Mouse (Mus musculus) forebrain, embryonic 13.5 days (tissue): ENCODE measurements around the gene Iqcb1. TPM values are rescaled to one million over a fixed set of nuclear protein-coding genes. Genes with fewer than 3 reads are reported as not detected.
"Not testable (repeated sequence)": the region's sequence is repeated elsewhere in the genome, so short reads cannot be mapped to it uniquely, and the experiment has no call there.

Source experiments
- ATAC-seq: fragments of 200-750 bp; cut with Nextera tagmentation; 2 replicates; pipeline ENCODE4 v1.8.0; 2017
- H3K27ac ChIP-seq: fragments of 300-500 bp; sonication (generic); 2 replicates; pipeline ENCODE4 v1.5.1; 2015; ENCODE audit warnings: inconsistent platforms, mild to moderate bottlenecking, moderate library complexity
- H3K27me3 ChIP-seq: fragments of 300-500 bp; sonication (generic); 2 replicates; pipeline ENCODE4 v1.6.1; 2015; ENCODE audit warnings: mild to moderate bottlenecking, inconsistent platforms
- H3K36me3 ChIP-seq: fragments of 300-500 bp; sonication (generic); 2 replicates; pipeline ENCODE4 v1.6.1; 2015; ENCODE audit warnings: mild to moderate bottlenecking, inconsistent platforms; ENCODE audit not compliant: poor library complexity, severe bottlenecking
- H3K4me1 ChIP-seq: fragments of 300-500 bp; sonication (generic); 2 replicates; pipeline ENCODE4 v1.6.1; 2015; ENCODE audit warnings: inconsistent platforms
- H3K4me2 ChIP-seq: fragments of 300-500 bp; sonication (generic); 2 replicates; pipeline ENCODE4 v1.6.1; 2015; ENCODE audit warnings: inconsistent platforms, mild to moderate bottlenecking, moderate library complexity
- H3K4me3 ChIP-seq: fragments of 300-500 bp; sonication (generic); 2 replicates; pipeline ENCODE4 v1.5.1; 2015; ENCODE audit warnings: mild to moderate bottlenecking, inconsistent platforms
- H3K9ac ChIP-seq: fragments of 300-500 bp; sonication (generic); 2 replicates; pipeline ENCODE4 v1.6.1; 2015; ENCODE audit warnings: mild to moderate bottlenecking, inconsistent platforms
- H3K9me3 ChIP-seq: fragments of 300-500 bp; sonication (generic); replicated peaks from 2 replicates; pipeline ENCODE4 v1.6.1; 2016; ENCODE audit warnings: inconsistent platforms
- WGBS: fragments of 180-500 bp; shearing (Covaris S2); methylation state at CpG from one replicate; pipeline ENCODE4 v1.1.7; 2015; 5-methylcytosine and 5-hydroxymethylcytosine counted together
- polyA plus RNA-seq: library from polyadenylated mRNA; unstranded; fragments of >200 nt; fragmentation: Nextera tagmentation; extraction: Ambion mirVana; gene quantifications from 2 replicates; pipeline ENCODE4 v1.2.1, GENCODE M21; 2015

The Iqcb1 gene
- polyA plus RNA-seq, 1 experiment from 2014 or later: 60.3 TPM

DNA sequence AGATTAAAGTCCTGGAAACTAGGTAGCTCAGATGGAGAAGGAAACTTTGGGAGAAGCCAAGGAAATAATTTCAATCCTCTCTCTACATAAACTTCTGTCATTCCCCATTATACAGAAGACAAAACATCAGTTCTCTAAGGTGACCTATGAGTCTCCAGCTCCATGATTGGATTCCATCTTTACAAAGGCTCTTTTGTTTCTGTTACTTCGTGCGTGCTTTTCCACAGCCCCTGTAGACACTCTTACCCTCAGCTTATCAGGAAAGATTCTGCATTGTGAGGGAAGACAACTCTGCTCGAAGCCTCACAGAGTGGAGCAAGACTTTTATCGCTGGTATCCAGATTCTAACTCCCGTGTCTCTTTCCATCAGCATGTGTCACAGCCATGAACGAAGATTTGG is 8.2 kb upstream of the Iqcb1 start:
- H3K4me2 ChIP-seq: no peak overlapping the region
- no peaks in the 10 kb centered on the region for H3K4me1 ChIP-seq
- no peak overlapping the region for H3K27ac ChIP-seq
- H3K9ac ChIP-seq: no peak overlapping the region
- ATAC-seq: no peak
- no peaks in the 10 kb centered on the region for H3K9me3 ChIP-seq
- no peaks in the 10 kb centered on the region for H3K36me3 ChIP-seq
- 55% methylated on average over 6 of the region's 6 CpGs for WGBS
- no peaks in the 10 kb centered on the region for H3K27me3 ChIP-seq
- H3K4me3 ChIP-seq: no peak overlapping the region

DNA sequence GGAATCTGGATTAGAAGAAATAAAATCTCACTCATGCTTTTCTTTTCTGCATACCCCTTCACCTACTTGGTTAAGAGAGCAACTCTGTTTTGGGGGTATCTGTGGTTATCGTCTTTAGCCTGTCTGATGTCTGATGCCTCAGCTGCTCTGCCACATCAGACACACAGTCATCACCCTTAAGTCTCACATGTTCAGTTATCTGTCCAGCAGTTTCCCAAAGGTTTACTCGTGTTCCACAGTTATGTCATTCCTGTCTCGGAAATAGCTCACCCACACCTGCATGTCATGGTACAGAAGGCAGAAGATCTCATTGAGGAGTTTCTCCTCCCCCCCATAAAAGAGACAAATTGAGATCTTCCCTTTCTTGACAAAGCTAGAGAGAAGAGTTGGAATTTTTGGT is 7.4 kb upstream of the Iqcb1 start:
- H3K4me3 ChIP-seq: no peak overlapping the region
- WGBS: 84% methylated on average over 3 of the region's 3 CpGs
- H3K4me2 ChIP-seq: no peak overlapping the region
- H3K9me3 ChIP-seq: no peaks in the 10 kb centered on the region
- ATAC-seq: no peak
- no peaks in the 10 kb centered on the region for H3K4me1 ChIP-seq
- no peaks in the 10 kb centered on the region for H3K36me3 ChIP-seq
- H3K27me3 ChIP-seq: no peaks in the 10 kb centered on the region
- no peak overlapping the region for H3K27ac ChIP-seq
- no peak overlapping the region for H3K9ac ChIP-seq

DNA sequence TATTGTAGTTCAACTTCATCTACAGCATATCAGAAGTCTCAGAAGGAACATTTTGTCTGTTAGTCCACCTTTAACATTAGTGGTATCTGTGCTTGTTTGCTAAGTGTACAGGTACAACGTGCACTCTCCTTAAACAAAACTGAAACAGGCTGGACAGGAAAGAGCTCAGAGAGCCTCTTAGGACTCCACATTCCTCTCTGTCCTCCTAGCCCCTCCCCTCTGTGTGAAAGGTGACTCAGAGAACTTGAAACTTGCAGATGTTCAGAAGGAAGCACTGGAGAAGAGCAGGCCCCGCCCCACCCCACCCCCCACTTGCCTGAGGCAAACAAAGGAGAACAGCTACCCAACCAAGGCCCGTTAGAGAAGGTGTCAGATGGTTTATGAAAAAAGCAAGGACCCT is 6.7 kb upstream of the Iqcb1 start:
- no peaks in the 10 kb centered on the region for H3K9me3 ChIP-seq
- H3K4me1 ChIP-seq: no peaks in the 10 kb centered on the region
- no peaks in the 10 kb centered on the region for H3K36me3 ChIP-seq
- no peak for ATAC-seq
- no peak overlapping the region for H3K4me3 ChIP-seq
- no peak overlapping the region for H3K4me2 ChIP-seq
- no peak overlapping the region for H3K27ac ChIP-seq
- H3K27me3 ChIP-seq: no peaks in the 10 kb centered on the region
- 10% methylated on average over 3 of the region's 3 CpGs for WGBS
- H3K9ac ChIP-seq: no peak overlapping the region

DNA sequence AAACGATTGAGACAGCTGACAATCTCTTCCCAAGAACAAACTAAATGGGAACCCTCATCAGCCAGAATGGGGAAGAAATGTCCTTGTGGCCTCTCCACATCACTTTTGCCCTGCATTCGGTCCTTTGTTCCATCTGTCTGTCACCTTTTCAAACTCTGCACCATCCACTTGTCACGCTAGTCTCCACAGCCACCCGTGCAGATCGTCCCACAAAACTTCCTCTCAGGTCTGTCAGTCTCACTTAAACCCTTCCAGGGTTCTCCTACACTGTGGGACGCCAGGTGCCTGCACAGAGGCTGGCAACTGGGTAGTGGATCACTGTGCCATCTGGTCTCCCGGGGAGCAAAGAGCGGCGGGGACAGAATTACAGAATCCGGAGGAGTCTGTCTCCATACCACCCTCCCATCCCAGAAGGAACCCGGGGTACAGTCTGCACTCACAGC is 553 bp upstream of the Iqcb1 start:
- no peaks in the 10 kb centered on the region for H3K9me3 ChIP-seq
- H3K4me2 ChIP-seq: peak overlapping the region; percentile 73
- H3K4me1 ChIP-seq: peaks cover 16% of the 10 kb centered on the region
- 0 out of 2 replicates have a peak, but pooled peaks cover 4% of the 10 kb centered on the region for H3K36me3 ChIP-seq
- H3K4me3 ChIP-seq: peak overlapping the region; percentile 87
- H3K9ac ChIP-seq: peak overlapping the region; percentile 95; the same call in 1 of the 2 replicates
- H3K27ac ChIP-seq: no peak overlapping the region
- 8% methylated on average over 11 of the region's 11 CpGs for WGBS
- no peak for ATAC-seq
- peaks cover 3% of the 10 kb centered on the region; the same call in 1 of the 2 replicates for H3K27me3 ChIP-seq

DNA sequence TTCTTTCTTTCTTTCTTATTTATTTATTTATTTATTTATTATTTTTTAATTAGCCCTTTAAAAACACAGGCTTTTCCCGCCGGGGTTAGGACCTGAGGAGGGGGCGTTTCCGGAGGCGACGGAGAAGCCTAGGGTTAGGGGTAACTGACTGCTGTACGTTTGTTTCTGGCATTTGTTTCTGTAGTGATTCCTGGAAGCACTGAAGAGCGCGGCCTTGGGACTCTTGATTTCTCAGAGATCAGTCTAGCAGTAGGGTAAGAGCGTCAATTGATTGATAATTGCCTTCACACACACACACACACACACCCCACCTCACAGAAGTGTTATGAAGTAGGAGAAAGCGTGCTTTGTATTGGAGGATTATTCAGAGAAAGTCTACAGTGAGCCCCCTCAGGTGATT is 635 bp downstream of the Iqcb1 start:
- peaks cover 16% of the 10 kb centered on the region for H3K4me1 ChIP-seq
- no peaks in the 10 kb centered on the region for H3K9me3 ChIP-seq
- H3K9ac ChIP-seq: peak overlapping the region; percentile 95
- H3K4me2 ChIP-seq: peak overlapping the region; percentile 73
- H3K4me3 ChIP-seq: peak overlapping the region; percentile 87
- 2% methylated on average over 11 of the region's 11 CpGs for WGBS
- peak; percentile 32 for ATAC-seq
- H3K36me3 ChIP-seq: 0 out of 2 replicates have a peak, but pooled peaks cover 4% of the 10 kb centered on the region
- H3K27me3 ChIP-seq: peaks cover 3% of the 10 kb centered on the region; the same call in 1 of the 2 replicates
- H3K27ac ChIP-seq: peak overlapping the region; percentile 75; the same call in 1 of the 2 replicates

DNA sequence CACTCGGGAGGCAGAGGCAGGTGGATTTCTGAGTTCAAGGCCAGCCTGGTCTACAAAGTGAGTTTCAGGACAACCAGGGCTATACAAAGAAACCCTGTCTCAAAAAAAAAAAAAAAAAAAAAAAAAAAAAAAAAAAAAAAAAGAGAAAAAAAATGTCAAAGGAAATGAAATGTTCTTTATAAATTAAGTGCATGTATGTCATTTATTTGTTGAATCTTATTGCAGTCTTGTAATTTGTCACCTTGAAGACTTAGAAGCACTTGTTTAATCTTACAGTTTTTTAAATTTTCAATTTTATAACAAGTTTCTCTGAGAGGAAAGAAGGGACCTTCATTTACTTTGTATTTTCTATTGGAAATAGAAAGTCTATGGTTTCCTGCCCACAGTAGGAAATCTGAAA is 18.7 kb downstream of the Iqcb1 start:
- WGBS: 86% methylated on average over 1 of the region's 1 CpGs
- H3K4me1 ChIP-seq: not testable (repeated sequence)

DNA sequence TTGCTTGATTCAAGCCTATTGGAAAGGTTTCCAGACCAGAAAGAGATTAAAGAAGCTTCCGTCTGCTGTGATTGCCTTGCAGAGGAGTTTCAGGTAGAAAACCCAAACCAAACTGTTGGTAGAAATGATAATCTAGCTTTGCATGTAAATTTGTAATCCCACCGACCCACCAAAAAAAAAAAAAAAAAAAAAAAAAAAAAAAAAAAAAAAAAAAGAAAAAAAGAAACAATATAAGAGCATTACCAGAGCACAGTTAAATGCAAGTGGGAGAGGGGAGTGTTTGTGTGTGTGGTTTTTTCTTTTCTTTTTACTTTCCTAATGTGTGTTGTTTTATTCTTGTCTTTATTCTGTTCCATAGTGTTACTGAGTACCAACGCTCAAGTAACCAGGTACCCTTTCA is 23.0 kb downstream of the Iqcb1 start:
- Histone ChIP-seq H3K27me3 (no peaks in the 10 kb centered on the region), H3K9ac (no peak overlapping the region), H3K4me2 (no peak overlapping the region), H3K4me1 (no peaks in the 10 kb centered on the region), H3K27ac (no peak overlapping the region), H3K4me3 (no peak overlapping the region), H3K9me3 (no peaks in the 10 kb centered on the region), H3K36me3 (peaks cover 30% of the 10 kb centered on the region)
- 92% methylated on average over 3 of the region's 3 CpGs for whole genome bisulfite sequencing
- no peak for ATAC-seq

More for the DNA sequence above, 18.7 kb downstream of the Iqcb1 start:
- peaks cover 27% of the 10 kb centered on the region for H3K36me3 ChIP-seq
- H3K4me3 ChIP-seq, H3K9ac ChIP-seq, H3K4me2 ChIP-seq, H3K27me3 ChIP-seq, ATAC-seq, H3K9me3 ChIP-seq, H3K27ac ChIP-seq: not testable (repeated sequence)

DNA sequence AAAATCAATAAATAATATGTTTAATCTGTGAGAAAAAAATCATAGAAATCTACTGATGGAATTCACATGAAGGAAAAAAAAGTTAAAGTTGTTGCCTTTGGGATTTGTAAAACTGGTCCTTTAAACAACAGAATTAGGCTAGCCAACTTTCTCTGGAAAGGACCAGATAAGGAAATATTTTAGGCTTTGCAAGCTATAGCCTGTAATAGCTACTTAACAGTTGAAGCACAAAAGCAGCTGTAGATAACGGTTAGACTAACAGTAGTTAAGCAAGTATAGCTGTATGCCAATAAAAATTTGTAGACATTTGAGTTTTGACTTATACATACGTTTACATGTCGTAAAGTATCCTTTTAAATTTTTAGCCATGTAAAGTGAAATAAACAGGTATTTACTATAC is 35.4 kb downstream of the Iqcb1 start:
- Histone ChIP-seq H3K9me3 (no peaks in the 10 kb centered on the region), H3K4me3 (no peak overlapping the region), H3K9ac (no peak overlapping the region), H3K4me1 (no peaks in the 10 kb centered on the region), H3K27ac (no peak overlapping the region), H3K27me3 (no peaks in the 10 kb centered on the region), H3K36me3 (peaks cover 48% of the 10 kb centered on the region), H3K4me2 (no peak overlapping the region)
- 93% methylated on average over 3 of the region's 3 CpGs for WGBS
- ATAC-seq: no peak

DNA sequence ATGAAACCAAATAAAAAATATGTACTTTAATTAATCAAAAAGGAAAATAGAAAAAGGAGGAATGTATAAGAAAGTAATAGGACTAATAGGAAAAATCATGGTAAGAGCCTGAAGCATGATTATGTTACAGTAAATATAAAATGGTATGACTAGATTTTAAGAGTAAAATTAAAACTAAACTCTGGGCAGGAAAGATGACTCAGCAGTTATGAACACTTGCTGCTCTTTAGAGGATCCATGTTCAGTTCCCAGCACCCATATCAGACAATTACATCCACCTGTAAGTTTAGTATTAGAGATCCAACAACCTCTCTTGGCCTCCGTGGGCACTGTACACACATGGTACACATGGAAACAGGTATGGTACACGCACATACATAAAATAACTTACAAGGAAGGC is 41.3 kb downstream of the Iqcb1 start:
- Histone ChIP-seq H3K9ac (no peak overlapping the region), H3K4me1 (peaks cover 6% of the 10 kb centered on the region), H3K9me3 (no peaks in the 10 kb centered on the region), H3K4me2 (no peak overlapping the region), H3K27me3 (no peaks in the 10 kb centered on the region), H3K4me3 (no peak overlapping the region), H3K27ac (no peak overlapping the region), H3K36me3 (peaks cover 58% of the 10 kb centered on the region)
- 95% methylated on average over 2 of the region's 2 CpGs for WGBS
- ATAC-seq: no peak

DNA sequence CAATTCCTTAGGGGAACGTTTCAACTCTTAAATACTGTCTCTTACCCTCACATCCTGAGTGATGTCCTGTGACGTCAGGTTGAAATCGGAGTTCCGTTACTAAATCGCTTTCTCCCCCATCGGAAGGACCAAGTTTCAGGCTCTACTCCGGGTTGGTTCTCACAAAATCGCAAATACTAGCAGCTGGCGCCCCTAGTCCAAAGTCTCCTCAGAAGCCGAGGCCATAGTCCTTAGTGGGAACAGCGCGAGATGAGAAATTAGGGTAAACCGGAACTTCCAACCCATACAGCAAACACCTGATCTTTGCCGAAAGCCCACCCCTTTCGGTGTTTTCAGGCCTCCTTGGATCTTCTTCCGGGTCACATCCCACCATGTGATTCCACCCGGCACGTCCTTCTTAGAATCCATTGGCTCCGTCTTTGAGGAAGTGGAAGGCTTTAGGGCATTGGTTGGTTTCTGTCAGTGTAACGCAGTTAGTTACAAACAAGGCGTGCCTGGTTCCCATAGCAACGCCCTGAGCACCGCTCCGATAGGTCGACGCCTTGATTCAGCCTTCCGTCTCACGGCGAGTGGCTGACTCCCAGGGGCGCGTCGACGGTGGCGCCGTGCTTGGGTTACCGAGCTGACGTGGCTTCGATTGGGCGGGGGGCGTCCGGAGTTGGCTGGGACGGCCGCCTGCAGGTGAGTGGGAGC is 46.5 kb downstream of the Iqcb1 start, which contains the start of the genes Eaf2 and Golgb1:
Gene Eaf2 (minus strand): TSS at position 421 of the 693 bp plus-strand sequence.
Gene Golgb1 (plus strand): TSS at position 558 of the 693 bp plus-strand sequence.
- peaks cover 22% of the 10 kb centered on the region for H3K36me3 ChIP-seq
- H3K4me2 ChIP-seq: peak within 1 kb of the TSS; percentile 77
- WGBS: under 1% methylated on average over 43 of the region's 43 CpGs
- H3K4me1 ChIP-seq: peaks cover 22% of the 10 kb centered on the region
- H3K9ac ChIP-seq: peak within 1 kb of the TSS; percentile 77
- ATAC-seq: peak; percentile 100
- peak within 1 kb of the TSS; percentile 76 for H3K27ac ChIP-seq
- no peaks in the 10 kb centered on the region for H3K27me3 ChIP-seq
- H3K9me3 ChIP-seq: no peaks in the 10 kb centered on the region
- peak within 1 kb of the TSS; percentile 77 for H3K4me3 ChIP-seq

DNA sequence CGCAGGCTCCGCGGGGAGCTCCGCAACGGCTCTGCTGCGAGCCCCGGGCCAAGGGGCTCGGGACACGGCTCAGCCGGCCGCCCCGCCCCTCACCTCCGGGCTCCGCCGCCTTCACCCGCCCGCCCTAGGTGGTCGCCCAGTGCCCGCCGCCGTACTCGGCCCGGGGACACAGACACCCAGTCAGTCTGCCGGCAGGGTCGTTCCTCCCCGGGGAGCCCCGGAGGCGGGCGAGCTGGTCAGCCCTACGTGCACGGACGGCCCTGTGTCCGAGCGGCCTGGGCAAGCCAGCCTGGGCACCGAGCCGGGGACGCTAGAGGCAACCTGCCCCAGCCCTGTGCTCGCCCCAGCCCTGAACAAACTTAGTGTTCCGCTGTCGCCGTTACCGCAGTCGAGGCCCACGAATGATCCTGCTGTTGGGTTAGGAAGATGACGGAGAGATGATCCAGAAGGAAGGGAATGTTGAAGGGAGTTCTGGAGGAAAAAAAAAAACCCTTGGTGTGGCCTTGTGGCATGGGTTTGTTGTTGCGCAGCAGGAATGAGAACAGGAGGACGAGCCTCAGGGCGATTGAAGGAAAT is 47.2 kb downstream of the Iqcb1 start:
- H3K36me3 ChIP-seq: peaks cover 20% of the 10 kb centered on the region
- no peaks in the 10 kb centered on the region for H3K9me3 ChIP-seq
- H3K4me3 ChIP-seq: peak overlapping the region; percentile 77
- H3K27ac ChIP-seq: peak overlapping the region; percentile 60
- ATAC-seq: peak; percentile 75
- H3K4me1 ChIP-seq: peaks cover 24% of the 10 kb centered on the region
- H3K27me3 ChIP-seq: no peaks in the 10 kb centered on the region
- peak overlapping the region; percentile 77 for H3K4me2 ChIP-seq
- WGBS: under 1% methylated on average over 42 of the region's 48 CpGs
- peak overlapping the region; percentile 77 for H3K9ac ChIP-seq

DNA sequence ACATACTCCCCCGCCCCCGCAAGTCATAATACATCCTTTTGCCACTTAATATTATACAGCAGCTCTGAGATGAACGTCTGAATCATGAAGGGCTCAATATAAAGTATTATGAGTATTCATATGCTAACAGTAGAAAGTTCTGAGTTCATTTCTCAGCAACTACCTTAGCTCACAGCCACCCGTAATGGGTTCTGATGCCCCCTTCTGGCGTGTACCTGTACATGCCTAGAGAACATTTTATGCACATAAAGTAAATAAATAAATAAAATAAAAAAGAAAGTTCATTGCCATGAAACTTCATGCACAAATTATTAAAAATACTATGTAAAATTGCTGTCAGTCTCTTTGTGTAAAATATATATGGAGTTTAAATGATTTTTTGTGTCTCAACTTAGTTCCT is 49.1 kb downstream of the Iqcb1 start:
- Histone ChIP-seq H3K36me3 (peaks cover 7% of the 10 kb centered on the region), H3K4me3 (no peak overlapping the region), H3K4me1 (peaks cover 25% of the 10 kb centered on the region), H3K27ac (no peak overlapping the region), H3K9me3 (no peaks in the 10 kb centered on the region), H3K27me3 (no peaks in the 10 kb centered on the region), H3K9ac (no peak overlapping the region), H3K4me2 (no peak overlapping the region)
- no peak for ATAC-seq
- WGBS: 80% methylated on average over 5 of the region's 5 CpGs
